Mouse (Mus musculus) hindbrain, embryonic 11.5 days (tissue): ENCODE measurements at regions not wholly inside any gene's neighbourhood (a gene's known extent, or its start where the extent isn't known, plus 50 kb on each side); places are given as distances from the start of the nearest gene placed in this dataset.

Experiments used
- ATAC-seq: fragments of 200-750 bp; cut with Nextera tagmentation; 2 replicates; pipeline ENCODE4 v1.8.0; 2017; ENCODE audit warnings: mild to moderate bottlenecking, moderate TSS enrichment, moderate library complexity; ENCODE audit not compliant: low FRiP score
- DNase-seq: peaks from one replicate; pipeline ENCODE4 v3.0.0-alpha.2; 2015; ENCODE audit warnings: low spot score
- H3K27ac ChIP-seq: fragments of 300-500 bp; sonication (generic); 2 replicates; pipeline ENCODE4 v1.5.1; 2014; ENCODE audit warnings: mild to moderate bottlenecking, low read depth, low read length
- H3K27me3 ChIP-seq: fragments of 300-500 bp; sonication (generic); 2 replicates; pipeline ENCODE4 v1.6.1; 2014; ENCODE audit warnings: mild to moderate bottlenecking, low read length, moderate library complexity, mixed read lengths; ENCODE audit not compliant: control insufficient read depth, insufficient read depth
- H3K36me3 ChIP-seq: fragments of 300-500 bp; sonication (generic); 2 replicates; pipeline ENCODE4 v1.6.1; 2014; ENCODE audit warnings: mild to moderate bottlenecking, low read length, moderate library complexity, mixed read lengths; ENCODE audit not compliant: control insufficient read depth, insufficient read depth
- H3K4me1 ChIP-seq: fragments of 300-500 bp; sonication (generic); replicated peaks from 2 replicates; pipeline ENCODE4 v1.6.1; 2014; ENCODE audit warnings: low read length, mixed read lengths; ENCODE audit not compliant: control insufficient read depth, insufficient read depth
- H3K4me2 ChIP-seq: fragments of 300-500 bp; sonication (generic); replicated peaks from 2 replicates; pipeline ENCODE4 v1.6.1; 2014; ENCODE audit warnings: mild to moderate bottlenecking, low read depth, low read length
- H3K4me3 ChIP-seq: fragments of 300-500 bp; sonication (generic); 2 replicates; pipeline ENCODE4 v1.5.1; 2014; ENCODE audit warnings: low read depth, low read length
- H3K9ac ChIP-seq: fragments of 300-500 bp; sonication (generic); 2 replicates; pipeline ENCODE4 v1.6.1; 2014; ENCODE audit warnings: low read depth, low read length
- H3K9me3 ChIP-seq: fragments of 300-500 bp; sonication (generic); 2 replicates; pipeline ENCODE4 v1.6.1; 2016; ENCODE audit warnings: low read length; ENCODE audit not compliant: control insufficient read depth
- WGBS: fragments of 180-500 bp; shearing (Covaris S2); extraction: QIAGEN DNeasy Blood & Tissue Kit; methylation state at CpG from one replicate; pipeline ENCODE4 v1.1.7; 2014; 5-methylcytosine and 5-hydroxymethylcytosine counted together

GRCm38 (mm10) chr3:39944581-39944980, 586.5 kb upstream of the Intu start:
- DNase-seq (no peak), ATAC-seq (no peak)
- no peaks in the 10 kb centered on the region for H3K36me3 ChIP-seq
- H3K27ac ChIP-seq: no peak overlapping the region
- no peaks in the 10 kb centered on the region for H3K9me3 ChIP-seq
- no peaks in the 10 kb centered on the region for H3K4me1 ChIP-seq
- H3K27me3 ChIP-seq: no peaks in the 10 kb centered on the region
- 88% methylated on average over 3 of the region's 3 CpGs for WGBS
- no peak overlapping the region for H3K9ac ChIP-seq
- no peak overlapping the region for H3K4me3 ChIP-seq
- H3K4me2 ChIP-seq: no peak overlapping the region

- WGBS: 82% methylated on average over 2 of the region's 2 CpGs
- no peaks in the 10 kb centered on the region for H3K4me1 ChIP-seq
Observed at GRCm38 (mm10) chr3:39952103-39952502, 579.0 kb upstream of the Intu start.

DNA sequence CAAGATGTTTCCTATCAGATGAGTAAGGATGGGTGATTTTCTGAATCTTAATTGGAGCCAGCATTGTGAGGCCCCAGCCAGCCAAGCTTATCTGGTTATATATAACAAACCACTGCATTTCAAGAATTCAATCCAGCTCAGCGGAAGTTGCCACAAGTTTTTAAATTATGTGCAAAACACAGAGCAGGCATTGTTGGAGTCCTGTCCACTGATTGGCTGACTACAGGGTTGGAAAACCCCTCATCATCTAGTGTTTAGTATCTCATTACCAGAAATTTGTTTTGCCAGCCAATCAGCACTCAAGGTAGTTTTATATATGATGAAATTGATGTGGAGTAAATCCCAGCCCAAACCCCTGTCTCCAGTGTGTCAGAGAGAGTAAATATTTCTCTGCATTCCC, 578.5 kb upstream of the Intu start:
- Histone ChIP-seq H3K4me2 (no peak overlapping the region), H3K4me1 (no peaks in the 10 kb centered on the region), H3K27me3 (no peaks in the 10 kb centered on the region), H3K9ac (no peak overlapping the region), H3K9me3 (no peaks in the 10 kb centered on the region), H3K36me3 (no peaks in the 10 kb centered on the region), H3K4me3 (no peak overlapping the region), H3K27ac (no peak overlapping the region)
- 93% methylated on average over 1 of the region's 1 CpGs for WGBS
- DNase-seq: no peak
- no peak for ATAC-seq

More at GRCm38 (mm10) chr3:39952103-39952502, 579.0 kb upstream of the Intu start:
- ATAC-seq (no peak), DNase-seq (no peak)
- no peaks in the 10 kb centered on the region for H3K36me3 ChIP-seq
- no peak overlapping the region for H3K9ac ChIP-seq
- no peaks in the 10 kb centered on the region for H3K9me3 ChIP-seq
- no peaks in the 10 kb centered on the region for H3K27me3 ChIP-seq
- no peak overlapping the region for H3K27ac ChIP-seq
- no peak overlapping the region for H3K4me3 ChIP-seq
- H3K4me2 ChIP-seq: no peak overlapping the region

GRCm38 (mm10) chr3:39961836-39962640, 569.0 kb upstream of the Intu start:
- no peak for ATAC-seq
- H3K4me3 ChIP-seq: no peak overlapping the region
- H3K9ac ChIP-seq: no peak overlapping the region
- no peak overlapping the region for H3K27ac ChIP-seq
- DNase-seq: peak; percentile 23
- H3K36me3 ChIP-seq: no peaks in the 10 kb centered on the region
- WGBS: 60% methylated on average over 7 of the region's 7 CpGs
- H3K27me3 ChIP-seq: no peaks in the 10 kb centered on the region
- H3K4me2 ChIP-seq: no peak overlapping the region
- H3K4me1 ChIP-seq: no peaks in the 10 kb centered on the region
- no peaks in the 10 kb centered on the region for H3K9me3 ChIP-seq

DNA sequence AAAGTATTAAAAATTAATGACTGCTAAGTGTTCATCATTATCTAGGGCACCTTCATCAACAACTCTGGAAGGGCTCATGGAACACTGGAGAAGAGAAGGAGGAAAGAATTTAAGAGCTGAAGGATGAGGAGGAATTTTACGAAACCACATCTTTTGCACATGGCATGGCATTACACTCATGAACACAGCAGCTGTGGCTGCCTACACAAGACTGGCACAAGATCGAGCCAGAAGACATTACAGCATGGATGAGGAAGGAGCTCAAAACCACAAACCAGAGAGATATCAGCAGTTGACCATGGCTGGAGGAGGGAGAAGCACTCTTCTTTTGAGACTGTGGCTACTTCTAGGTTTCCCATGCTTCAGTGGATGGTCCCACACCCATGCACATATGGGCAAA, 565.7 kb upstream of the Intu start:
- Histone ChIP-seq H3K4me1 (no peaks in the 10 kb centered on the region), H3K4me2 (no peak overlapping the region), H3K27ac (no peak overlapping the region), H3K27me3 (no peaks in the 10 kb centered on the region), H3K9ac (no peak overlapping the region), H3K4me3 (no peak overlapping the region), H3K36me3 (no peaks in the 10 kb centered on the region), H3K9me3 (no peaks in the 10 kb centered on the region)
- DNase-seq (no peak), ATAC-seq (no peak)
- WGBS: 95% methylated on average over 2 of the region's 2 CpGs

GRCm38 (mm10) chr3:39966390-39966789, 564.7 kb upstream of the Intu start:
- H3K9me3 ChIP-seq: no peaks in the 10 kb centered on the region
- no peak overlapping the region for H3K4me2 ChIP-seq
- H3K36me3 ChIP-seq: no peaks in the 10 kb centered on the region
- H3K4me3 ChIP-seq: no peak overlapping the region
- no peak for ATAC-seq
- no peak for DNase-seq
- H3K9ac ChIP-seq: no peak overlapping the region
- WGBS: 89% methylated on average over 2 of the region's 2 CpGs
- no peaks in the 10 kb centered on the region for H3K4me1 ChIP-seq
- no peak overlapping the region for H3K27ac ChIP-seq
- H3K27me3 ChIP-seq: no peaks in the 10 kb centered on the region

DNA sequence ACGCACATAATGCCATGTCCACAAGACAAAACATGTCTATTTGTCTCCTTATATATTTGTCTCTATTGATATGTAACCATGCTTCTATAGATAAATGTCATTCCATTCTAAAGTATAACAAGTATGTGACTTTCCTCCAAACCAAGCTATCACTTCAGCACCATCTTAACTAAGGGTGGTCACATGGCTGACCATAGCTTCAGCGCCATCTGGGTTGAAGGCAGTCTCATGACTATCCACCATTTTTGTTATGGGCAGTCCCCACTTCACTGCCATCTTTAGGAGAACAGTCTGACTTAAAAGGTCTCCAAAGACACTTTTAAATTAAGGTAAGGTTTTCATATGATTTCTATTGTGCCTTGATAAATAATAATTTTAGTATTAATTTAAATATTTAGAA, 554.1 kb upstream of the Intu start:
- DNase-seq (no peak), ATAC-seq (no peak)
- Histone ChIP-seq H3K9ac (no peak overlapping the region), H3K36me3 (no peaks in the 10 kb centered on the region), H3K4me3 (no peak overlapping the region), H3K27me3 (no peaks in the 10 kb centered on the region), H3K4me2 (no peak overlapping the region), H3K4me1 (no peaks in the 10 kb centered on the region), H3K9me3 (no peaks in the 10 kb centered on the region), H3K27ac (no peak overlapping the region)
- WGBS: 88% methylated on average over 2 of the region's 2 CpGs

DNA sequence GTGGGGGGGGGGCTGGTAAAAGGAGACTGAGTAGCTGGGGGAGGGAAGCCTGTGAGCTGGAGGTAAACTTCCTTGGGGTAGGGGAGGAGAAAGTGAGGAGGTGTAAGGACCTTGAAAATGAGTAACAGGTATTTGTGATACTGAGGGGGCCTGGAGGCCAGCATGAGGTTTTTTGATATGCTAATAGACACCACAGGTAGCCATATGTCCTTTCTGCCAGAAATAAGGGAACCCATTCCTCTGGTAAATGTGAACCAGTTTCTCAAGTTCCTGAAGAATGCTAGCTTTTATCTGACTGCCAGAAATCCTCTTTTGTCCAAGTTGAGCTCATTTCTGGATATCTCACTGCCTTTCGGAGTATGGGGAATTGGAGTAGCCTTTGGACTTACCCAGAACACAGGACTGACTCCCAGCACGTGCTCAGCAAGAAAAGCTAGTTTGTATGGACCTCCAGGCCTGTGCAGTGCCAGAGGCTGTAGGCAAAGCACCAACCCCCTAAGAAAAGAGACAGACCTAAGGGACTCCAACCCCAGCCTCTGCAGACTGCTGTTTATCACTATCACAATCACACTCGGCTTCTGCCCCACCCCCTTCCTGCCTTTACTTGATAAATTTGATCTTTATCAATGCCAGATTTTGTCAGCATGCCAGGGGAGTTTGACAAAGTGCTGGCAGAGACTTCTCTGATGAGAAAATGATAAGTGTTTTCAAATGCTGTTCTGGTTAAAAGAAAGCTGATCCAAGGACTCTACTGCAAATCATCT, 552.0 kb upstream of the Intu start:
- H3K4me1 ChIP-seq: no peaks in the 10 kb centered on the region
- no peak overlapping the region for H3K4me3 ChIP-seq
- 21% methylated on average over 3 of the region's 3 CpGs for WGBS
- H3K27ac ChIP-seq: no peak overlapping the region
- H3K4me2 ChIP-seq: no peak overlapping the region
- ATAC-seq (no peak), DNase-seq (no peak)
- no peaks in the 10 kb centered on the region for H3K27me3 ChIP-seq
- H3K36me3 ChIP-seq: no peaks in the 10 kb centered on the region
- no peak overlapping the region for H3K9ac ChIP-seq
- no peaks in the 10 kb centered on the region for H3K9me3 ChIP-seq

- no peaks in the 10 kb centered on the region for H3K36me3 ChIP-seq
- no peak overlapping the region for H3K27ac ChIP-seq
- no peak overlapping the region for H3K4me3 ChIP-seq
- no peak overlapping the region for H3K9ac ChIP-seq
- H3K9me3 ChIP-seq: no peaks in the 10 kb centered on the region
- ATAC-seq: no peak
- H3K4me2 ChIP-seq: no peak overlapping the region
- DNase-seq: no peak
- no peaks in the 10 kb centered on the region for H3K4me1 ChIP-seq
- no peaks in the 10 kb centered on the region for H3K27me3 ChIP-seq
Observed at GRCm38 (mm10) chr3:39982656-39983055, 548.4 kb upstream of the Intu start.
